Mouse (Mus musculus) lung, postnatal 14 days (tissue): ENCODE data around the gene Sdhb.

ENCODE experiments used
- DNase-seq: peaks from one replicate; pipeline ENCODE4 v3.0.0; 2021

Sdhb gene

GRCm38 (mm10) chr4:140960781-140961466 is at the start of gene Sdhb:
Gene Sdhb (plus strand): TSS chr4:140961203.
- peak; percentile 95 for DNase-seq

GRCm38 (mm10) chr4:140911416-140911815 is 49.6 kb upstream of the Sdhb start:
- no peak for DNase-seq

GRCm38 (mm10) chr4:140912271-140912833 is 48.7 kb upstream of the Sdhb start:
- no peak for DNase-seq

DNA sequence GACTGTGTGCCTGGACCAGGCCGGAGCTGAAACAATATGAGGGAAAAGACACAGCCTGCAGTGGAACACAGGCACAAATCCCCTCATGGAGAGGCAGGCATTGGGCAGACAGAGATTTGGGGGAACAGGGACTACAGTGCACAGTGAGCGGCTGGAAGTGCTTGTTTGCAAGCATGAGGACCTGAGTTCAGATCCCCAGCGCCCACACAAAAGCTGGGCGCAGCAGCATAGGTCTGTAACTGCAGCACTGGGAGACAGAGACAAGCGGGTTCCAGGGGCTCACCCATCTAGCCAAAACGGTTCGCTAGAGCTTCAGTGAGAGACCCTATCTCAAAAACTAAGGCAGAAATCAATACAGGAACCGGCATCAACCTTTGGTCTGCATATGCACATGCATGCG is 47.4 kb upstream of the Sdhb start:
- no peak for DNase-seq

- DNase-seq, result no peak
These were observed 46.3 kb upstream of the Sdhb start for GRCm38 (mm10) chr4:140914731-140915131.

DNA sequence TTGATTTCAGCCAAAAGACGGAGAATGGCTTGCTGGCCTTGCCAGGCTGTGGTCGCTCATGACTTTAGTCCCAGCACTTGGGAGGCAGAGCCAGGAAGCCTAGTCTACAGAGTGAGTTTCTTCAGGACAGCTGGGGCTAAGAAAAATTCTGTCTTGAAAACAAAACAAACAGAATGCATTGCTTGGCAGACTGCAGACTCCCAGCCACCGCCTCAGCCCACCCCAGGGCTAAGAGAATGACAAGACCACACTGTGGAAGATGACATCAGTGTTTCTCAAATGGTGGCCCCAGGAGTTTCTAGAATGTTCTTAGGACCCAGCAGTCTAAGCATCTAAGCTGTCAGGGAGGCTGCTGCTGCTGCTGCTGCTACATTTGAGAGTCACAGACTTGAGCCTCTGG is 45.8 kb upstream of the Sdhb start:
- no peak for DNase-seq

DNA sequence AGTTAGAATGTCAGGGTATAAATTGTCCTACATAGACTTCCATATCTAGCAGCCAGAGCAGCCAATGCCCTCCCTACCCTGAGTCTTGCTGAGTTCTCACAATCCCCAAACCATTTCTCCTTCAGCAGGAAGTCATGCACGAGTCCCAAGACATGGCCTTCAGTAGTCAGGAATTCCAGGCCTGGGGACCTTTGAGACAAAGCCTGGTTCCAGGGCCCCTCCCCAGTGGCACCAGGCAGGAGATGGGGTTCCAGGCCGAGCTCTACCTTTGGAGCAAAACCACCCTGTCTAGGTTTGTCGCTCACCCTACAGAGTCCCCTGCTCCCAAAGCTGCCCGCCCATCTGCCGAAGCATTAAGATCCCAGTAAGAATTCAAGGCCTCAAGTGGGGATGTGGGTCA is 44.7 kb upstream of the Sdhb start:
- DNase-seq, result no peak

DNA sequence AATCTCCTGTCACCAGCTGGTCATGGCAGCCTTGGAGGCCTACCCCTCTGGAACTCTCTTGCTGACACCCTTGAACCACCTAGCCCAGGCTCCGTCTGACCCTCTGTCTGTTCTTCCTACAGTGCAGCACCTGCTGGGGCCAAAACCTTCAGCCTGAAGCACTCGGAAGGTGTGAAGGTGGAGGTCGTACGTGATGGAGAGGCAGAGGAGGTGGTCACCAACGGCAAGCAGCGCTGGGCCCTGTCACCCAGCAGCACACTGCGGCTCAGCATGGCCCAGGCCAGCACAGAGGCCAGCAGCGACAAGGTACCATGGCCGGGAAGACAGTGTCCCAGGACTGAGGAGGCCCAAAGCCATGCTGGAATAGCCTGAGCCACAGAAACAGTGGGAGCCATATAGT is 43.6 kb upstream of the Sdhb start:
- DNase-seq, result no peak

- no peak for DNase-seq
These were observed 40.8 kb upstream of the Sdhb start for GRCm38 (mm10) chr4:140919974-140920836.

GRCm38 (mm10) chr4:140922508-140922907 is 38.5 kb upstream of the Sdhb start:
- DNase-seq, result no peak

DNA sequence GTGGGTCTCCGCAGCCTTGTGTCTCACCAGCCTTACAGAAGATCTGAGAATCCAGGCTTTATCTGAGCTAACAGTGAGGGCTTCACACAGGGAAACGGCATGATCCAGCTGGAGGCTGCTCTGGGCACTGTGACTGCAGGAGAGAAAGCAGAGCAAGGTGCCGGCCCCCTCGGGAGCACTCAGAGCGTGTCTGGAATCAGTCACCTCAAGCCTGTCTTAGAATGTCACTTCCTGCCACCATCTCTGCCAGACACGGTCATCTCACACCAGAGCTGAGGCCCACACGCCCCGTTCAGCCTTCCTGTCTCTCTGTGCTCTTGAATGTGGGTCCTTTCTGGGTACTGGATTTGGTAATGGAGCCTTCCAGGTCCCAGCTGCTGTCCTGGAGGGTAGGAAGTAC is 35.4 kb upstream of the Sdhb start:
- no peak for DNase-seq

DNA sequence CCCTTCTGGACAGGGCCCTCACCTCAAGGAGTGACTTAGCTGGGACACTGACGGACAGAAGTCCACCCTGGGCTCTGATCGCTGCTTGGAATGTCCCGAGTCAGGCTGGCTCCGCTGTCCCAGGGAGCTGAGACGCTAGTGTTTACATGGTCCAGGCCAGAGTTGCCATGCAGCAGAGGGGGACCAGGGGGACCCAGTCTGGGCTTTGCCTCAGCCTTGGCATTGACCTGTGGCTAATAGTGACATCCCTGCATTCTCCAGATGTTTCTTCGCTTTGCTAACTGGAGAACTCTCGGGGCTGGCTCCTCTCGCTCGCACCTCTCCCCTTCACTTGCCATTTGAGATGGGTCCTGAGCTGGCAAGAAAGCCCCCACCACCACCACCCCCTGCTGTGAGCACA is 32.7 kb upstream of the Sdhb start:
- DNase-seq, result no peak

- DNase-seq, result no peak
These were observed 31.3 kb upstream of the Sdhb start for GRCm38 (mm10) chr4:140929745-140930144.

GRCm38 (mm10) chr4:140930900-140931470 is 30.0 kb upstream of the Sdhb start:
- DNase-seq, result no peak

- no peak for DNase-seq
These were observed 25.4 kb upstream of the Sdhb start for GRCm38 (mm10) chr4:140935643-140936042.

DNA sequence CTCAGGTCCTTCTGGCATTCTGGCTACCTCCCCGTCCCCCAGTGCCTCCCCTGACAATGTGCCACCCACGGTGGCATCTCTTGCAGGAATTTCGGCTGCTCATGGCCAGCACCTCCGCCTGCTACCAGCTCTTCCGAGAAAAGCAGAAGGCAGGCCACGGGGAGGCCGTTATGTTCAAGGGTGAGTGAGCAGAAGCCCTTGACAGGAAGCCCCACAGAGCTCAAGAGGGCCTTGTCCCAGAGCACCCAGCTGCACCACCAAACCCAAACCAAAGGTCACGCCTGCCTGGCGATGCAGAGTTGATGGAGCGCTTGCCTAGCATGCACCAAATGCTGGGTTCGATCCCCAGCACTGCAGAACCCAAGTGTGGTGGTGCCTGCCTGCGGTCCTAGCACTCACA is 16.6 kb upstream of the Sdhb start:
- DNase-seq, result no peak

DNA sequence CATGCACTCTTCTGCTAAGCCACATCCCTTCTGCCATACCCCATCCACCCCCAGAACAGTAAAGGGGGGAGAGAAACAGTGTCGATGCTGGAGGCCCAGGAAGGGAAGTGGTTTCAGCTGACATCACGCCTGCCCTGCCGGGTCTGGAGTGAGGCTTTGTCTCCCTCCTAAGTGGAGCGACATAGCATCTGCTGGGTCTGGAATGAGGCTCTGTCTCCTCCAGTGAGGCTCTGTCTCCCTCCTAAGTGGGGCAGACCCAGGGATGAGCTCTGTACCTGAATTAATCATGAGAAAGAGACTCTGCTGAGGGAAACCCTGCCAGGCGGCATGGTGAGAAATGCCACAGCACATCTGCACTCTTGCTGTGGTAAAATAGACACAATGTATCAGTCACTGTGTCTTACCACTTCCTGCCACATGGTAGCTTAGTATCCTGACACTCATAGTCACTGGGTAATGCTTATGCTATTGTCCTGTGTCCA is 16.0 kb upstream of the Sdhb start:
- DNase-seq, result no peak

GRCm38 (mm10) chr4:140945571-140945970 is 15.4 kb upstream of the Sdhb start:
- DNase-seq, result no peak

DNA sequence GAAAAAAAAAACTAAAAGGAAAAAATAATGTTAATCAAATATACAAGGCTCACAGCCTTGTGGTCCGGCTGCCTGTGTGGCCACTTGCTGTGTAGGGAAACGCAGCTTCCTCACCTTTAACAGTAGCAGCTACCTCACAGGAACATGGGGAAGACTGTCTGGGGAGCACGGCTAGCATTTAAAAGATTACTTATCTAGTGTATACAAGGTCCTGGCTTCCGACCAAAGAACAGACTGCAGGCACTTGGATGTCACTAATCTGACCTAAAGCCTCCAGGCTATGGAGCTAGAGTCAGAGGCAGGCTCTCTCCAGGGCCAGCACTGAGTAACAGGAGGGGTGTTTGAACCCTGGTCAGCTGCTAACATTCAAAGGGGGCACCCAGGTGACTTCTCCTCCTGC is 15.0 kb upstream of the Sdhb start:
- DNase-seq, result no peak

- no peak for DNase-seq
These were observed 14.3 kb upstream of the Sdhb start for GRCm38 (mm10) chr4:140946580-140947205.

DNA sequence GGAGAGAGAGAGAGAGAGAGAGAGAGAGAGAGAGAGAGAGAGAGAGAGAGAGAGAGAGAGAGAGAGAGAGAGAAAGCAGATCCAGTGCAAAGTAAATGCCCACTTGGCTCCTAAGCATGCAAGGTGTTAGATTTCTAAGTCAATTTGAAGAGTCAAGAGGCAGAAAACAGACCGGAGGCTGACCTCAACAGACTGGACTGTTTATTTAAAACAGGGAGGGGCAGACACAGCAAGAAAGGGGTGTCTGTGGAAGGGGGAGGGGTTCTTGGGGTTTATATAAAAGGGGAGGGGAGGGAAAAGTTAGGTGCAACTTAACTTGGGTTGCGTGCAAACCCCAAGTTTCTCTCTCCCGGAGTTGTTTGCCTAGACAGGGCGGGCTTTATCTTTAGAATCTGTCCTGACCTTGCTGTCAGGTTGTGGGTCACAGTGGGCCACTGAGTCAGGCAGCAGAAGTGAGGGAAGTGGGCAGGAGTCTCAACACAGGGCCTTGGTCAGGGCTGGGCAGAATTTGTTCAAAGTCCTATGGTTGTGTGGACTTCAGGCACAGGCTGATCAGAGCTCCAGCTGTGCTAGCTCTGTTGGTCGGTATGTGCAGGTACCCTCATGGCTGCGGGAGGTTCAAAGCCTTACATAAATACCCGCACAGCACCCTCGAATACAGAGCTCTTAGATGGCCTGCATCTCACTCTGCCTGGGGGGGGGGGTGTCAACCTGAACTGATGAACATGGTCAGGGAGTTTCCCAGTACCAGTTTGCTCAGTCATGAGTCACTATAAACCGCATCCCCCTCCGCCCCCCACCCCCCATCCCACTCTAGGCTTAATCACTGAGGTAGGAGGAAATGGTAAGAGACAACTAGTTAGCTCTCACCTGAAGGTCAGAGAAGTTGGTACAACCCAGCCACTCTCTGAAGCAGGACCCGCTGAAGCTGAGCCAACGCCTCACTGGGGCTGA is 13.2 kb upstream of the Sdhb start:
- no peak for DNase-seq

GRCm38 (mm10) chr4:140948481-140948880 is 12.5 kb upstream of the Sdhb start:
- DNase-seq, result no peak
